Mouse (Mus musculus) hindbrain, embryonic 12.5 days (tissue): ENCODE data around the gene Grid2. TPM values are rescaled to one million over a fixed set of nuclear protein-coding genes. Genes with fewer than 3 reads are reported as not detected.

Source experiments
- ATAC-seq: fragments of 200-750 bp; cut with Nextera tagmentation; 2 replicates; pipeline ENCODE4 v1.8.0; 2017; ENCODE audit warnings: moderate TSS enrichment; ENCODE audit not compliant: low FRiP score
- H3K27ac ChIP-seq: fragments of 300-500 bp; sonication (generic); 2 replicates; pipeline ENCODE4 v1.5.1; 2016; ENCODE audit warnings: mild to moderate bottlenecking
- H3K27me3 ChIP-seq: fragments of 300-500 bp; sonication (generic); 2 replicates; pipeline ENCODE4 v1.6.1; 2016; ENCODE audit warnings: mild to moderate bottlenecking
- H3K36me3 ChIP-seq: fragments of 300-500 bp; sonication (generic); 2 replicates; pipeline ENCODE4 v1.6.1; 2016; ENCODE audit warnings: mild to moderate bottlenecking
- H3K4me1 ChIP-seq: fragments of 300-500 bp; sonication (generic); 2 replicates; pipeline ENCODE4 v1.6.1; 2016
- H3K4me2 ChIP-seq: fragments of 300-500 bp; sonication (generic); replicated peaks from 2 replicates; pipeline ENCODE4 v1.6.1; 2016; ENCODE audit warnings: mild to moderate bottlenecking
- H3K4me3 ChIP-seq: fragments of 300-500 bp; sonication (generic); 2 replicates; pipeline ENCODE4 v1.5.1; 2016; ENCODE audit warnings: mild to moderate bottlenecking
- H3K9ac ChIP-seq: fragments of 300-500 bp; sonication (generic); 2 replicates; pipeline ENCODE4 v1.6.1; 2016; ENCODE audit warnings: mild to moderate bottlenecking, moderate library complexity
- H3K9me3 ChIP-seq: fragments of 300-500 bp; sonication (generic); replicated peaks from 2 replicates; pipeline ENCODE4 v1.6.1; 2016; ENCODE audit warnings: mild to moderate bottlenecking
- WGBS: fragments of 180-500 bp; shearing (Covaris S2); methylation state at CpG from one replicate; pipeline ENCODE4 v1.1.7; 2016; 5-methylcytosine and 5-hydroxymethylcytosine counted together
- polyA plus RNA-seq: library from polyadenylated mRNA; unstranded; fragments of >200 nt; fragmentation: Nextera tagmentation; extraction: Ambion mirVana; gene quantifications from 2 replicates; pipeline ENCODE4 v1.2.1, GENCODE M21; 2016

The Grid2 gene
- polyA plus RNA-seq, 1 experiment from 2014 or later, result 8.1 TPM

DNA sequence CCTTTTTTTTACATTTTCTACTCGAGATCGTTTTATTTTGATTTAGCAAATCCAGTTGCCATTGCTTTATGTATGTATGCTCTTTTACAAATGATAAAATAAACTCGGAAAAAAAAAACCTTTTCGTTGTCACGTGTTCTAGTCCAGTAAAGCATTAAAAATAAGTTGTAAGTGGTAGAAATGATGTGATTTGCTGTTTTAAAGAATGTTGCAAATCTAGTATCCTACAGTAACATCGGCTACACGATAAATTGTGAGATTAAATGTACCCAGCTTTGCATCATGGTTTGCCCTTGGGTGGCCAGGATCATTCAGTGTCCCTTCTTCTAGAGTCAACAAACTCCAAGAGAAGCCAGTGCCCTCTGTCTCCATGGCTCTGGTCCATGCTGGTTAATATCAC, 1475.5 kb downstream of the Grid2 start:
- H3K9ac ChIP-seq, result no peak overlapping the region
- no peak for ATAC-seq
- peaks cover 84% of the 10 kb centered on the region for H3K27me3 ChIP-seq
- 5% methylated on average over 7 of the region's 7 CpGs for WGBS
- H3K36me3 ChIP-seq, result no peaks in the 10 kb centered on the region
- no peaks in the 10 kb centered on the region for H3K9me3 ChIP-seq
- H3K4me2 ChIP-seq, result no peak overlapping the region
- no peak overlapping the region for H3K4me3 ChIP-seq
- H3K27ac ChIP-seq, result no peak overlapping the region
- H3K4me1 ChIP-seq, result peaks cover 39% of the 10 kb centered on the region

DNA sequence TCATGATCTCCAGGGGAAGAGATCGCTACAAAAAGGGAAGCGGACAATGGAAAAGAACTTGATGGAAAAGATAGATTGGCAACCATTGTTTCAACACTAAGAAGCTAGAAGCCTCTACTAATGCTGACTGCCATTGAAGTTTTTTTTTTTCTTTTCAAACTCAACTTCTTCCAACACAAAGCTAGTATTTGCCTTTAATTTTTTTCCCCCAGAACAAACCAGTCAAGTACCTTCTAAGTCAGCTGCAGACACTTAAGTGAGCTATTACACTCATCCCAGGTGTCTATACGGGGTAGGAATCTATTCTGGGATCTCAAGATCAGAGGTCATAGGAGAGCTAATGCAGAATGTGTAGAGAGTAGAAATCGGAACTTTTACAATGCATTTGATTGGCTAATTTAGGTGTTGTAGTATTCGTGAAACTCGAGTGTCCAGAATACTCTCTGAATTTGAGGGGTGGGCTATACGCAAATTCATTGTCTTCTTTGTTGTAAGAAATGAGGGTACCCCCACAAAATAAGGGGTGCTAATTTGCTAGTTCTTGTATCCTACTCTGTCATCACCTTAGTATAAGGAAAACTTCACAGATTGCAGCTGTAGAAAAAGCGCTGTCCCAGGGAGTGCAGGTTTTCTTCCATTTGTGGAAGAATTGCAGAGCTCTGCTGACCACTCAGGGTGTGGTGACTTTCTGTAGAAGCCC, 1476.1 kb downstream of the Grid2 start:
- peaks cover 39% of the 10 kb centered on the region for H3K4me1 ChIP-seq
- ATAC-seq, result no peak
- H3K27ac ChIP-seq, result no peak overlapping the region
- no peaks in the 10 kb centered on the region for H3K9me3 ChIP-seq
- no peaks in the 10 kb centered on the region for H3K36me3 ChIP-seq
- no peak overlapping the region for H3K4me3 ChIP-seq
- WGBS, result 3% methylated on average over 8 of the region's 8 CpGs
- no peak overlapping the region for H3K9ac ChIP-seq
- no peak overlapping the region for H3K4me2 ChIP-seq
- H3K27me3 ChIP-seq, result peaks cover 88% of the 10 kb centered on the region

DNA sequence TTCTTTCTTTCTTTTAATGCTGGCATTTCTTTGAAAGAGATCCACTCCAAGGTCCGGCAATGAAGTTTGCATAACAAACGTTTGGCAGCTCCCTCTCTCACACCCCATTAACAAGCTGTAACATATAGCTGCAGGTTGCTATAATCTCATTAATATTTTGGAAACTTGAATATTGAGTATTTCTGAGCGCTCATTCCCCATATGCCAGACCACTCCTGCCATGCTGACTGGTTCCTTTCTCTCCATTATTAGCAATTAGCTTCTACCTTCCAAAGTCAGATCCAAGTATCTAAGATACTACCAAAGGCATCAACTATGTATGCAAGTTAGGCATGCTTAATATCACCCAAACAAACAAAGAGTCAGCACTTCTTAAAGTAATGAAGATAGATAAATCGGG, 1477.6 kb downstream of the Grid2 start:
- Histone ChIP-seq H3K36me3 (no peaks in the 10 kb centered on the region), H3K4me3 (no peak overlapping the region), H3K9me3 (no peaks in the 10 kb centered on the region), H3K27me3 (peaks cover 76% of the 10 kb centered on the region), H3K9ac (no peak overlapping the region), H3K4me1 (peaks cover 32% of the 10 kb centered on the region), H3K27ac (no peak overlapping the region), H3K4me2 (no peak overlapping the region)
- no peak for ATAC-seq
- 1% methylated on average over 4 of the region's 4 CpGs for WGBS

DNA sequence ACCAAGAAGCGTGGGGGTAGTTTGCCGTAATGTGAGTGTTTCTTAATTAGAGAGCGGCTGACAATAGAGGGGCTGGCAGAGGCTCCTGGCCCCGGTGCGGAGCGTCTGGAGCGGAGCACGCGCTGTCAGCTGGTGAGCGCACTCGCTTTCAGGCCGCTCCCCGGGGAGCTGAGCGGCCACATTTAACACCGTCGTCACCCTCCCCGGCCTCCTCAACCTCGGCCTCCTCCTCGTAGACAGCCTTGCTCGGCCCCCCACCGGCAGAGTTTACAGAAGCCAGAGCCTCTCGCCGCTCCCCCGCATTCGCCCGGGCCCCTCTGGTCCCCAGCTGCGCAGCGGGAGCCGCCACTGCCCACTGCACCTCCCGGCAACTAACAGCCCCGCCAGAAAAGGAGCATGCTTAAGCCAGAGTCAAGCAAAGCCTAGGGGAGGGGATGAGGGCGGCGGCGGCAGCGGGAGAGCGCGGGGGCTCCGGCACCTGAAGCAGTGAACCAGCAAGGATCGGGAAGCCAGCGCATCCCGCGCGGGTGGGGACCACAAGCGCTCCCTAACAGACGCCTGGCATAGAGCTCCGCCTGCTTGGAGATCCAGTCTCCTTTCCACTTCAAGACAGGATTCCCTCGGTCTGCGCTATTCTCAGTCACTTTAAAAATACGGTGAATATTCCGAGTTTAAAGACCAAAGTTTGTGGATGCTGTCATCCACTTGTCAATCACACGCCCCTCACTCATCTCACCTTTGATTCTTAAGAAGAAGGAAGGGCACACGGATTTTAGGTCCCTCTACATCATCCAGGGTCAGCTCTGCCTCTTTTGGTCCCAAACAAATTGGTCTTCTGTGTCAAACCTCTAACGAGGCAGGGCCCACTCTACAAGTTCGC, 1479.0 kb downstream of the Grid2 start:
- ATAC-seq, result peak; percentile 90
- H3K9me3 ChIP-seq, result no peaks in the 10 kb centered on the region
- H3K27me3 ChIP-seq, result peaks cover 68% of the 10 kb centered on the region
- 0 out of 2 replicates have a peak overlapping the region, but pooled peaks have one; percentile 23 for H3K27ac ChIP-seq
- H3K36me3 ChIP-seq, result no peaks in the 10 kb centered on the region
- H3K4me3 ChIP-seq, result peak overlapping the region; percentile 51
- 1% methylated on average over 54 of the region's 54 CpGs for WGBS
- H3K9ac ChIP-seq, result peak overlapping the region; percentile 51
- peaks cover 19% of the 10 kb centered on the region for H3K4me1 ChIP-seq
- H3K4me2 ChIP-seq, result peak overlapping the region; percentile 94

DNA sequence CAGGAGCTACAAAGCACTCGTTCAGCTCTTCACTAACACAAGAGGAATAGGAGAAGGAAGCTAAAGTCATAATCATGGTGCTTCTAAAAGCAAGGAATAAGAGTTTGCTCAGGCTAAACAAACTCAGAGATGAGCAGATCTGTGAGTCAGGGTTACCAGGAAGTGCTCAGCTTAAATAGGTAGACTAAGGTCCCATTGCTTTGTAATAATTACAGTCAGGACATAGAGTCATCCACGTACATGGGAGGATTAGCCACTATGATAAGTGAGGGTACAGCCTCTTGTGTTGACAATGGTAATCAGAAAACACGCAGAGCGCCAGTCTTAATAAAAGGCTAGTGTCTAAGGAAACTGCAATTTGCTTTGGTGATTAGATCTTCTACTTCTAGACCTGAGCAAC, 1480.6 kb downstream of the Grid2 start:
- H3K9ac ChIP-seq, result no peak overlapping the region
- WGBS, result 80% methylated on average over 4 of the region's 4 CpGs
- H3K27me3 ChIP-seq, result peaks cover 57% of the 10 kb centered on the region
- ATAC-seq, result no peak
- H3K4me3 ChIP-seq, result no peak overlapping the region
- no peaks in the 10 kb centered on the region for H3K36me3 ChIP-seq
- no peak overlapping the region for H3K4me2 ChIP-seq
- peaks cover 12% of the 10 kb centered on the region; the same call in 1 of the 2 replicates for H3K4me1 ChIP-seq
- H3K27ac ChIP-seq, result no peak overlapping the region
- H3K9me3 ChIP-seq, result no peaks in the 10 kb centered on the region

DNA sequence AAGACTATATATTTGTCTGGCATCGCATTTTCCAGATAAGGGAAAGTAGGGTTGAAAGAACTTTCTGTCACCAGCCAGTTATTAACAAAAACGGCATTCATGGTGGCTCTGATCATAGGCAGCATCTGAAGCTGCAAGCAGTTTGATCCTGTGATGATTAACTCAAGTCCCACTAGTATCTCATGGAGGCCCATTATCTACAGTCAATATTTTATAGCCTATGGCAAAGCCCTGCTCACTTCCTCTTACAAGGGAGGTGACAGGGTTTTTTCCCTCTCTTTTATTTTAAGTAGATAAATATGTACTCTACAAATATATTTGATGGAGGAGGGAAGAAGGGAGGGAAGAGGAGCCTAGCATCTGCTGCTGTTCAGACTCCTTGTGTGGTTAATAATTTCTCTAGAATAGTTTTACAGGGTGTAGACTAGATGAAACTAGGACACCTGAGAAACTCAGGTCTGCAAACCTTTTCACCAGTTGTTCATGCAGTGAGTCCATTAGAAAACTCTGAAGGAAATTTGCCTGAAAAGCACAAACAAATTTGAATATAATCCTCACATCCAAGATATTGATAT, 1487.3 kb downstream of the Grid2 start:
- 80% methylated on average over 2 of the region's 2 CpGs for WGBS
- no peaks in the 10 kb centered on the region for H3K9me3 ChIP-seq

More for the DNA sequence above, 1487.3 kb downstream of the Grid2 start:
- no peak for ATAC-seq
- Histone ChIP-seq H3K4me2 (no peak overlapping the region), H3K4me3 (no peak overlapping the region), H3K36me3 (no peaks in the 10 kb centered on the region), H3K9ac (no peak overlapping the region), H3K4me1 (no peaks in the 10 kb centered on the region), H3K27me3 (peaks cover 7% of the 10 kb centered on the region; the same call in 1 of the 2 replicates), H3K27ac (no peak overlapping the region)
